Mouse (Mus musculus) liver, embryonic 11.5 days (tissue): ENCODE data around the gene Prkd3. TPM values are rescaled to one million over a fixed set of nuclear protein-coding genes. Genes with fewer than 3 reads are reported as not detected.

Experiments
- ATAC-seq: fragments of 200-750 bp; cut with Nextera tagmentation; replicated peaks from 2 replicates; pipeline ENCODE4 v1.8.0; 2017; ENCODE audit warnings: moderate number of reproducible peaks, mild to moderate bottlenecking, moderate TSS enrichment, moderate library complexity; ENCODE audit not compliant: low FRiP score
- DNase-seq: peaks from one replicate; pipeline ENCODE4 v3.0.0-alpha.2; 2017; ENCODE audit warnings: low spot score
- H3K27ac ChIP-seq: fragments of 300-500 bp; sonication (generic); 2 replicates; pipeline ENCODE4 v1.5.1; 2014; ENCODE audit warnings: mild to moderate bottlenecking, low read depth, low read length, control low read depth
- H3K27me3 ChIP-seq: fragments of 300-500 bp; sonication (generic); replicated peaks from 2 replicates; pipeline ENCODE4 v1.6.1; 2014; ENCODE audit warnings: low read length, mixed read lengths; ENCODE audit not compliant: control insufficient read depth, insufficient read depth
- H3K36me3 ChIP-seq: fragments of 300-500 bp; sonication (generic); 2 replicates; pipeline ENCODE4 v1.6.1; 2014; ENCODE audit warnings: mild to moderate bottlenecking, low read length, moderate library complexity, mixed read lengths; ENCODE audit not compliant: control insufficient read depth, insufficient read depth
- H3K4me1 ChIP-seq: fragments of 300-500 bp; sonication (generic); replicated peaks from 2 replicates; pipeline ENCODE4 v1.6.1; 2014; ENCODE audit warnings: low read length, mixed read lengths; ENCODE audit not compliant: control insufficient read depth, insufficient read depth
- H3K4me2 ChIP-seq: fragments of 300-500 bp; sonication (generic); 2 replicates; pipeline ENCODE4 v1.6.1; 2014; ENCODE audit warnings: mild to moderate bottlenecking, control low read depth, moderate library complexity
- H3K4me3 ChIP-seq: fragments of 300-500 bp; sonication (generic); 2 replicates; pipeline ENCODE4 v1.5.1; 2014; ENCODE audit warnings: low read depth, low read length, control low read depth
- H3K9ac ChIP-seq: fragments of 300-500 bp; sonication (generic); 2 replicates; pipeline ENCODE4 v1.6.1; 2014; ENCODE audit warnings: low read depth, low read length, control low read depth
- H3K9me3 ChIP-seq: fragments of 300-500 bp; sonication (generic); 2 replicates; pipeline ENCODE4 v1.6.1; 2016; ENCODE audit warnings: low read length, inconsistent platforms, mixed read lengths; ENCODE audit not compliant: control insufficient read depth
- WGBS: fragments of 180-500 bp; shearing (Covaris S2); extraction: QIAGEN DNeasy Blood & Tissue Kit; methylation state at CpG from one replicate; pipeline ENCODE4 v1.1.7; 2014; 5-methylcytosine and 5-hydroxymethylcytosine counted together
- polyA plus RNA-seq: library from polyadenylated mRNA; unstranded; fragments of >200 nt; fragmentation: Nextera tagmentation; extraction: Ambion mirVana; gene quantifications from 2 replicates; pipeline ENCODE4 v1.2.1, GENCODE M21; 2014

Prkd3 gene
- polyA plus RNA-seq, 1 experiment from 2014 or later = 21.8 TPM

DNA sequence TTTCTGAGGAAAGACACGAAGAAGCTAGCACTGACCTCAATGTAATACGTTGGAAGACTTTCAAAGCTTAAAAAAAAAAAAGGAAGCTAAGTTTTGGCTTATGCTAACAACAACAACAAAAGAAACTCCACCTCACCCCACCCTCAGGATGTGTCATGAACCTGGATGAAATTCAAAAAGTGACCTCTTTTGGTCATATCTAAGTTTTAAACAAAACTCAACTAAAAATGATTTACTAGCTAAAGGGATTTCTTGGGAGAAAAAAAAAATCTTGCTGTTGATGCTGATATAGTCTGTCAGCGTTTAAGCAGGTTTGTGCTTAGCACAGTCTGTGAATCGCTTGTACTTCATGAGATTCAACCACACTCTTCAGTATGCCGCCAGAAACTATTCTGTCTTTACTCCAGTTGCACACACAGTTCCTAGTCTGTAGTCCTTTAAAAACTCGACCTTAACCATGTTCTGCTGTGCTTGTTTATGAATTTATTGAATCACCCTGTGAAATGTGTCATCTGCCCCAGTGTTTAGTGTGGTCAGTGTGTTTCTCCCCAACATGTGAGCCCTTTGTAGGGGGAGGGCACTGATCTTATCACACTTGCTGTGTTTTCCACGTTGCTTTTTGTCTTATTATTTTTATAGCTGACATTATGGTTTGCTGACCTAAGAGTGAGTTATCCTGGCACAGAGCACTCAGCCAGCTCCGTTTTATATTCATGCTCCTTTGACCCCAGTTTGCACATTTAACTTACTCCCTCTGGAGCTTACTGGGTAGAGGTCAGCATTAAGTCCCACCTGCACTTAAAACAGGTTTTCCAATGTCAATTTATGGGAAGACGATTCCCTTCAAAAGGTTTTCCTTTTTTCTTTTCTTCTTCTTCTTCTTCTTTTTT, 25.4 kb downstream of the Prkd3 start:
- no peak overlapping the region for H3K9ac ChIP-seq
- no peaks in the 10 kb centered on the region for H3K36me3 ChIP-seq
- ATAC-seq (no peak), DNase-seq (no peak)
- H3K4me3 ChIP-seq = no peak overlapping the region
- WGBS = 71% methylated on average over 9 of the region's 9 CpGs
- no peak overlapping the region for H3K27ac ChIP-seq
- peaks cover 6% of the 10 kb centered on the region; the same call in 1 of the 2 replicates for H3K4me1 ChIP-seq
- H3K4me2 ChIP-seq = no peak overlapping the region
- H3K27me3 ChIP-seq = no peaks in the 10 kb centered on the region
- no peaks in the 10 kb centered on the region for H3K9me3 ChIP-seq

DNA sequence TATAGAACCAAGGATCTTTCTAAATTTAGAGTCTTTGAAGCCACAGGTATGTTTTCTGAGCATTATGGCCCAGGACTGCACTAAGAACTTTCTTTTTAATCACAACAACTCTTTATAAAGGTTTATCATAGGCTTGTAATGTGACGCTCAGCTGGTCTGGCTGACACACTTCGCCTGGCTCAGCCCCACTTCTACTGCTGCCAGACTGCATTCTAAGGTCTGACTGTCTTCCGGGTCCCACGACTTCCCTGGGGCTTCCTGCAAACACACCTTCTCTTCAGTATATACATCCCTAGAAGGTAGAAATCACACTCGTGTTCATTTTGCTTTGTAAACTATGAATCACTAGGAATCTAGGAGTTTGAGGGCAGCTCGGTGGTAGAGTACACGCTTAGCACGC, 26.2 kb downstream of the Prkd3 start:
- H3K27me3 ChIP-seq = no peaks in the 10 kb centered on the region
- H3K9me3 ChIP-seq = no peaks in the 10 kb centered on the region
- H3K9ac ChIP-seq = no peak overlapping the region
- DNase-seq (no peak), ATAC-seq (no peak)
- H3K4me1 ChIP-seq = peaks cover 6% of the 10 kb centered on the region; the same call in 1 of the 2 replicates
- H3K27ac ChIP-seq = no peak overlapping the region
- no peaks in the 10 kb centered on the region for H3K36me3 ChIP-seq
- no peak overlapping the region for H3K4me2 ChIP-seq
- 84% methylated on average over 8 of the region's 8 CpGs for WGBS
- no peak overlapping the region for H3K4me3 ChIP-seq

DNA sequence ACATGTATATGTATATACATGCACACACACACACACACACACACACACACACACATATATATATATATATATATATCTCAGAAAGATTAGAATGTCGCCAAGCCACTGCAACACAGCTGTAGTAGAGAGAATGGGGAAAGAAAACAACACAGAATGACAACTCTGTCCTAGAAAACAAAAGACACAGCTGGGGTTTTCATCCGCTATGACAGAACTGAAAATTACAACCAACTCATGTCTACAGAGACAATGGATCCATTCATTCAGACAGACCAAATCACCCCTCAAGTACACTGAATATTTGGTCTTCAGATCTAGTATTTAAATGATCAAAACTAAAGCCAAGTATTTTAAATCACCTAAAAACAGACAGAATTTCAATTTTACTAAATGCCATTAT, 26.9 kb downstream of the Prkd3 start:
- ATAC-seq = no peak
- Histone ChIP-seq H3K36me3 (no peaks in the 10 kb centered on the region), H3K27me3 (no peaks in the 10 kb centered on the region), H3K4me3 (no peak overlapping the region), H3K9me3 (no peaks in the 10 kb centered on the region), H3K4me2 (no peak overlapping the region), H3K9ac (no peak overlapping the region), H3K4me1 (peaks cover 6% of the 10 kb centered on the region; the same call in 1 of the 2 replicates), H3K27ac (no peak overlapping the region)
- WGBS = 85% methylated on average over 2 of the region's 2 CpGs
- DNase-seq = no peak

DNA sequence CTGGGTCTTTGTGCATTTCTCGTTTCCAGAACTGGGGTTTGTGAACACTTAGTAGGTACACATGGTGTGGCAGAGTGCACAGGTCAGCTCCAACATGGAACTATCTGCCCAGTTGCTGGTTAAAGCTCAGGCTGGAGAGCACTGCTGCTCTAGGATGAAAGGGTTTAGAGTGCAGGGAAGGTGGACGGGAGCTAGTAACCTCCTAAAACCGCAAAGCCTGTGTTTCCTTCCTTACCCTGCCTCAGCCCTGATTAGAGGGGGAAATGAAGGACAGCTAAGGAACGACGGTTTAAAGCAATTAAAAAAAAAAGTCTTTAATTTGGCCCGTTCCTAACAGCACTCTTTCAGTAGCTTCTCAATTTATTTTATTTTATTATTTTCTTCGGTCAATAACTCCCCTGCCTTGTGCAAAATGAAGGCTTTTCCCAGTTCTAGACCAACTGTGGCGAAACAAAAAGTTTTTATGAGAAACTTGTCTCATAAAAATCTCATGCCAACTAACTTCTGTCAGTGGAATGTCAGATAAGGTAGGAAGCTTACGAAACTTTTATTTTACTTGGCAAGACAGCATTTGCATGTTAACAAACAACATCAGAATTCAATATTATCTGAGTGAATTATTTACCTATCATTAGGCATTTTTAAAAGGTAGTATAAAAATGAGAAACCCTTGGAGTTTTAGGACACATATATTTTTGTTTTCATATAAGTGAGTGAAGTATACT, 28.2 kb downstream of the Prkd3 start:
- 55% methylated on average over 9 of the region's 9 CpGs for whole genome bisulfite sequencing
- Histone ChIP-seq H3K27me3 (no peaks in the 10 kb centered on the region), H3K9me3 (no peaks in the 10 kb centered on the region), H3K4me3 (no peak overlapping the region), H3K9ac (no peak overlapping the region), H3K36me3 (no peaks in the 10 kb centered on the region), H3K27ac (no peak overlapping the region), H3K4me1 (peaks cover 6% of the 10 kb centered on the region; the same call in 1 of the 2 replicates), H3K4me2 (no peak overlapping the region)
- DNase-seq (no peak), ATAC-seq (no peak)

DNA sequence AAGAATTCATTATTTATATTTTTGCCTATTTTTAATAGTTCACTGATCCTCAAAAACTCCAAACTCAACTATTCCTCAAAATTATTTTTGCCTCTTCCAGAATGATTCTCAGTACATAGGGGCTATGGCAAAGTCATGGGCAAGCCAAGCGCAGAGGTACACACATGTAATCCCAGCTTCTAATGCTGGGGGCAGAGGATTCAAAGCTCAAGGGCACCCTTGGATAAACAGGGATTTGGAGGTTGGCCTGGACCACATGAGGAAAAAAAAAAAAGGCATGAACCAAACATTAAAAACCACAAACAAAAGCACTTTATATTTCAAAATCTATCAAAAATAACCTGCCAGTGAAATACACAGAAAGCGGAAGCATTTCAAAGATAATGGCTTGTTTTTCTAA, 29.1 kb downstream of the Prkd3 start:
- H3K9me3 ChIP-seq = no peaks in the 10 kb centered on the region
- H3K27me3 ChIP-seq = no peaks in the 10 kb centered on the region
- no peak for ATAC-seq
- H3K4me3 ChIP-seq = no peak overlapping the region
- H3K27ac ChIP-seq = no peak overlapping the region
- H3K4me2 ChIP-seq = no peak overlapping the region
- H3K4me1 ChIP-seq = peaks cover 6% of the 10 kb centered on the region; the same call in 1 of the 2 replicates
- H3K36me3 ChIP-seq = no peaks in the 10 kb centered on the region
- WGBS = 93% methylated on average over 2 of the region's 2 CpGs
- no peak overlapping the region for H3K9ac ChIP-seq
- DNase-seq = no peak

DNA sequence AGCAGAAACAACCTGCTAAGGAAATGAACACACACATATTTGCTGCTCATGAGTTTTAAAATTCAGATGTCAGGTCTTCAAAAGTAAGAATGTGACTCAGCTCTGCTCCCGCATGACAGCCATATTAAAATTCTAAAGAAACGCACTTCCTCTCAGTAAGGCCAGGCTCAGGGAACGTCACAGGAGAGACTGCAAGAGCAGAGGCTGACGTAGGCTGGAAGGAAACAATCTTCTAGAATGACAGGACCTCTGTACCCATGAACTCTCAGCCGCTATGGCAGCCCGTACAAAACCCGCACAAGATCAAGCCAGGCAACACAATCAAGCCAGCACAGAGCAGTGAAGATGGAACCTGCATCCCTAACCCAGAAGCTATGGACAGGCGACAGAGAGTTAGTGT, 31.6 kb downstream of the Prkd3 start:
- H3K9me3 ChIP-seq = no peaks in the 10 kb centered on the region
- H3K27ac ChIP-seq = no peak overlapping the region
- no peaks in the 10 kb centered on the region for H3K27me3 ChIP-seq
- DNase-seq = no peak
- H3K4me2 ChIP-seq = no peak overlapping the region
- H3K9ac ChIP-seq = no peak overlapping the region
- H3K36me3 ChIP-seq = no peaks in the 10 kb centered on the region
- peaks cover 6% of the 10 kb centered on the region; the same call in 1 of the 2 replicates for H3K4me1 ChIP-seq
- no peak overlapping the region for H3K4me3 ChIP-seq
- ATAC-seq = no peak
- WGBS = 77% methylated on average over 8 of the region's 8 CpGs

DNA sequence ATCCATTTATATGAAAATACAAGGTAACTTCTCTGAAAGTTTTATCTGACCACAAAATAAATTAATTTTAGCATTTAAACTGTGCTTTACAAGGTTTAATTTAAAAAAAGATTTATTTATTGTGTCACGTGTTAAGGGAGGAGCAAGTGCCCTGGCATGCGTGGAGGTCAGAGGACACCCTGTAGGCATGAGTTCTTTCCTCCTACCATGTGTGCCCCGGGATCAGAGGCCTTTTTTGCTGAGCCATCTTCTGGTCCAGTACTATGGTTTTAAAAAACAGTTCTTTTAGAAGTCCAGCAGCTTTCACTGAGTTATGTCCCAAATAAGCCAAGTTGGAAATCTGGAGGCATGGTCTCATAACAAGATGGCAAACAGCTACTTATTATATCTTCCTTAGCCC, 36.9 kb downstream of the Prkd3 start:
- WGBS = 87% methylated on average over 3 of the region's 3 CpGs
- peaks cover 2% of the 10 kb centered on the region; the same call in 1 of the 2 replicates for H3K36me3 ChIP-seq
- no peak for ATAC-seq

DNA sequence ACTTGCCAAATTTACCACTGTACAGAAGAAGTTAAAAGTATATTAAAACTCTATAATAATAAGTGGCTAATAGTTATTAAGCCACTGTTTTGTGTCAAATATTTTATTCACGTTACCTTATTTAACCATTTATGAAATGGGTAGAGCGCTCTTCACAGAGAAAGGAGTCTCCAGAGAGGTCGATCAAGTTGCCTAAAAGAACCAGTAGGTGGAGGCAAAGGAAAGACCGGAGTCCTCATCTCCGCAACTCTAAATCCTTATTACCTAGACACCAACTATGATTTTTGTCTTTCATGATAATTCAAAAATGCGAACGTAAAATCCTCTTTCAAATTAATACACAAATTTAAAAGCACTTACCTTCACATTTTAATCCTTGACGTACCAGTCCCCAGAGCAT, 37.5 kb downstream of the Prkd3 start:
- H3K9me3 ChIP-seq = no peaks in the 10 kb centered on the region
- no peaks in the 10 kb centered on the region for H3K27me3 ChIP-seq
- H3K4me1 ChIP-seq = no peaks in the 10 kb centered on the region
- DNase-seq = no peak
- H3K9ac ChIP-seq = no peak overlapping the region
- H3K4me3 ChIP-seq = no peak overlapping the region
- H3K4me2 ChIP-seq = no peak overlapping the region
- 94% methylated on average over 8 of the region's 8 CpGs for WGBS
- no peak for ATAC-seq
- H3K36me3 ChIP-seq = peaks cover 2% of the 10 kb centered on the region; the same call in 1 of the 2 replicates
- no peak overlapping the region for H3K27ac ChIP-seq

More for the DNA sequence above, 36.9 kb downstream of the Prkd3 start:
- no peak for DNase-seq
- Histone ChIP-seq H3K9me3 (no peaks in the 10 kb centered on the region), H3K27ac (no peak overlapping the region), H3K4me1 (no peaks in the 10 kb centered on the region), H3K4me3 (no peak overlapping the region), H3K9ac (no peak overlapping the region), H3K27me3 (no peaks in the 10 kb centered on the region), H3K4me2 (no peak overlapping the region)
